Mouse (Mus musculus) gastrocnemius, adult 2 months (tissue): ENCODE measurements around the gene Cc2d1a. TPM values are rescaled to one million over a fixed set of nuclear protein-coding genes. Genes with fewer than 3 reads are reported as not detected.

Experiments used
- DNase-seq: peaks from one replicate; pipeline ENCODE4 v3.0.0; 2022
- H3K27ac ChIP-seq: fragments of 200-600 bp; 2 replicates; pipeline ENCODE4 v1.8.1; 2022; ENCODE audit warnings: mild to moderate bottlenecking
- H3K4me3 ChIP-seq: fragments of 200-600 bp; 2 replicates; pipeline ENCODE4 v1.8.1; 2022; ENCODE audit warnings: mild to moderate bottlenecking, moderate library complexity
- CTCF ChIP-seq: fragments of 200-600 bp; IDR thresholded peaks from 2 replicates; pipeline ENCODE4 v1.8.1; 2022; ENCODE audit warnings: antibody characterized with exemption, mild to moderate bottlenecking, moderate library complexity
- intact Hi-C: fragments of 180-260 bp; cut with DNase I; formaldehyde crosslinking; loops from one replicate; pipeline ENCODE4 v1.15.1; 2025
- total RNA-seq, 2 experiments: library from RNA; stranded (reverse); gene quantifications; 2 replicates each; pipeline ENCODE4 v1.2.3; 2021

Cc2d1a gene
- total RNA-seq, 2 experiments from 2014 or later, result 16.8 to 18.6 TPM

GRCm38 (mm10) chr8:84186547-84186946 is 38.8 kb upstream of the Cc2d1a start:
- TF ChIP-seq CTCF, result peak; percentile 99; the same call in 1 of the 2 replicates
- intact Hi-C loops, result loop anchor here (1.0 to 5.0 kb wide), 4 partner anchors 24 to 171 kb away; no protein-coding TSS in a partner anchor
- H3K4me3 ChIP-seq, result peak overlapping the region; percentile 73
- peak overlapping the region; percentile 90 for H3K27ac ChIP-seq
- peak; percentile 78 for DNase-seq

- intact Hi-C loops, result loop anchor here (5.0 kb wide), 2 partner anchors 148 to 172 kb away; no protein-coding TSS in a partner anchor
- H3K27ac ChIP-seq, result peak within 1 kb of the TSS; percentile 29; the same call in 1 of the 2 replicates
- DNase-seq, result no peak
- peak within 1 kb of the TSS; percentile 78 for H3K4me3 ChIP-seq
- TF ChIP-seq CTCF, result no peak
Measured at GRCm38 (mm10) chr8:84185117-84185516, 37.4 kb upstream of the Cc2d1a start, which contains the start of gene Nanos3. TSS of gene Nanos3 (minus strand) at chr8:84185217.

GRCm38 (mm10) chr8:84184085-84185043 is 36.6 kb upstream of the Cc2d1a start:
- TF ChIP-seq CTCF, result no peak
- DNase-seq, result no peak
- peak overlapping the region; percentile 78 for H3K4me3 ChIP-seq
- intact Hi-C loops, result loop anchor here (5.0 kb wide), 2 partner anchors 147 to 173 kb away; no protein-coding TSS in a partner anchor
- peak overlapping the region; percentile 29; the same call in 1 of the 2 replicates for H3K27ac ChIP-seq

GRCm38 (mm10) chr8:84183261-84184084 is 35.7 kb upstream of the Cc2d1a start:
- Histone ChIP-seq H3K27ac (peak overlapping the region; percentile 57), H3K4me3 (peak overlapping the region; percentile 78)
- peak; percentile 48 for DNase-seq
- intact Hi-C loops, result no loop called here
- no peak for TF ChIP-seq CTCF

GRCm38 (mm10) chr8:84182833-84183232 is 35.1 kb upstream of the Cc2d1a start:
- no peak for DNase-seq
- H3K4me3 ChIP-seq, result peak overlapping the region; percentile 78
- TF ChIP-seq CTCF, result no peak
- no peak overlapping the region for H3K27ac ChIP-seq
- intact Hi-C loops, result no loop called here

- TF ChIP-seq CTCF, result no peak
- Histone ChIP-seq H3K4me3 (peak overlapping the region; percentile 5), H3K27ac (no peak overlapping the region)
- DNase-seq, result peak; percentile 45
- intact Hi-C loops, result no loop called here
Measured at GRCm38 (mm10) chr8:84180530-84181190, 32.9 kb upstream of the Cc2d1a start.

GRCm38 (mm10) chr8:84179946-84180345 is 32.2 kb upstream of the Cc2d1a start:
- no peak for DNase-seq
- Histone ChIP-seq H3K4me3 (no peak overlapping the region; the same call in 1 of the 2 replicates), H3K27ac (no peak overlapping the region)
- no peak for TF ChIP-seq CTCF
- intact Hi-C loops, result no loop called here

- intact Hi-C loops, result no loop called here
- Histone ChIP-seq H3K4me3 (no peak overlapping the region), H3K27ac (no peak overlapping the region)
- DNase-seq, result no peak
- TF ChIP-seq CTCF, result no peak
Measured at GRCm38 (mm10) chr8:84178592-84178991, 30.9 kb upstream of the Cc2d1a start.

GRCm38 (mm10) chr8:84177405-84177804 is 29.7 kb upstream of the Cc2d1a start:
- H3K27ac ChIP-seq, result no peak overlapping the region
- no peak for DNase-seq
- no peak overlapping the region for H3K4me3 ChIP-seq
- no peak for TF ChIP-seq CTCF
- intact Hi-C loops, result no loop called here

- no peak overlapping the region for H3K4me3 ChIP-seq
- DNase-seq, result no peak
- intact Hi-C loops, result no loop called here
- no peak for TF ChIP-seq CTCF
- no peak overlapping the region for H3K27ac ChIP-seq
Measured at GRCm38 (mm10) chr8:84176560-84176959, 28.8 kb upstream of the Cc2d1a start.

GRCm38 (mm10) chr8:84173861-84174260 is 26.1 kb upstream of the Cc2d1a start:
- no peak overlapping the region for H3K27ac ChIP-seq
- peak; percentile 13; the same call in 1 of the 2 replicates for TF ChIP-seq CTCF
- intact Hi-C loops, result no loop called here
- H3K4me3 ChIP-seq, result no peak overlapping the region
- DNase-seq, result no peak

GRCm38 (mm10) chr8:84170096-84170495 is 22.4 kb upstream of the Cc2d1a start:
- no peak for DNase-seq
- intact Hi-C loops, result no loop called here

More at GRCm38 (mm10) chr8:84170096-84170495, 22.4 kb upstream of the Cc2d1a start:
- no peak overlapping the region for H3K27ac ChIP-seq
- no peak overlapping the region for H3K4me3 ChIP-seq
- no peak for TF ChIP-seq CTCF
